Mouse (Mus musculus) megakaryocyte, adult 5-6 weeks (primary cell): ENCODE measurements around the gene Gm4181. TPM values are rescaled to one million over a fixed set of nuclear protein-coding genes. Genes with fewer than 3 reads are reported as not detected.
"Not testable (repeated sequence)": the region's sequence is repeated elsewhere in the genome, so short reads cannot be mapped to it uniquely, and the experiment has no call there.

Experiments used
- ATAC-seq: 2 replicates; pipeline ENCODE4 v1.8.0; 2016; ENCODE audit warnings: mild to moderate bottlenecking, inconsistent platforms; ENCODE audit not compliant: poor library complexity, severe bottlenecking
- total RNA-seq, 2 experiments: library from RNA; stranded (forward) in 1 of 2; stranded (reverse) in 1 of 2; fragments of 153-499, 151-499 nt in 1 of 2; fragments of 221-1000, 200-1000 nt in 1 of 2; gene quantifications; 2 replicates each; pipeline versions ENCODE4 v1.2.3 to v1.2.4; 2015 to 2017

The Gm4181 gene
- total RNA-seq (2015) (not detected in 2 replicates), total RNA-seq (2017) (not detected in 2 replicates)

DNA sequence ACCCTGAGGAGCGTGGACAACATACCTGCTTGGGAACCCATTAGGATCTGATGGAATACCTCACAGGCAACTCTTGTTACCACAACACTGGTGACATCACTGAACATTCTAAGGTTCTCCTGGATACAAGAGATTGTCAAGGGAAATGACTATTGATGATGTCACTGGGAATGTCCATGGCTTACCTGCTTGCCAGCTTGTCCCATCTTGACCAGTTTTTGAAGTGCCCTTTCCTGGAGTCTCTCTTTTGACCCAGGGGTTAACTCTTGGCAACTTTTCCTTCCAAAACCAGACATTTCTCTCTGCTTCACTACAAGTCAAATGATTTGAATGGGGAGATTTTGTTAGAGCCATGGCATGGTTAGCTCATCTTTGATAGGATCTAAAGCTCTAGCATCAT is at the start of gene Gm4181:
Gene Gm4181 (minus strand): TSS at position 101 of the 400 bp plus-strand sequence.
- ATAC-seq: not testable (repeated sequence)

DNA sequence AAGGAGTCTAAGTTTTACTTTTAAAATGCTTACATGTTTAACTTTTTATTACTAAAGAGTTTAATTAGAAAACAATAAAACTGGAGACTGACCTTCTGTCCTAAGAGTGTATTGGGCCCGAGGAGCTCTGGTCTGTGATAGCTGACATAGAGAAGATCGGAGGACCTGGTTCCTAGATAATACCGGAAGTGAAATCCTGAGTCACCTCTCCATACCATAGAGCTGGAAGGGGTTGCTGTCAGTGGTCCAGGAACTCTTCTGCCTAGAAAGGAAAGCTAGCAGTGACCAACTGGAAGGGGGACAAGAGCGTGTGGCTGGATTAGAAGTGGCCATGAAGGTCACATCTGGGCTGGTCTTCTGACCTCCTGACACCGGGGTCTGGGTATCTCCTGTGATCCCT is 41.8 kb upstream of the Gm4181 start:
- no peak for ATAC-seq

DNA sequence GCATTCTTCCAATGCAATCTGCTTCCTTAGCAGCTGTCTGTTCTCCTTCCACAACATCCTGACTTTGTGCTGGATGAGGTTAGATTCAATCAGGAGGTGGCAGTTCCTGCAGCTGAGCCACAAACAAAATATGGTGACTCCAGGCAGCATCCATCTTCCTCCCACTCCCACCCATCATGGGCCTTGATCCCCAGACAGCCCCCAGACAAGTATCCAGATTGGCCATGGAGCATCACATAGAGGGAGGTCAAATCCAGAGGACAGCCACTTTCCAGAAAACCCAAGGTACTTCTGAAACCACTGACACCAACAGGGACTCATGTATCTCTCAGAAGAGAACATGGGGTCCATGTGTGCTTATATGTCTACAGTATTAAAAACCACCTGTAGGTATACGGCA is 3.0 kb downstream of the Gm4181 start:
- ATAC-seq: not testable (repeated sequence)

DNA sequence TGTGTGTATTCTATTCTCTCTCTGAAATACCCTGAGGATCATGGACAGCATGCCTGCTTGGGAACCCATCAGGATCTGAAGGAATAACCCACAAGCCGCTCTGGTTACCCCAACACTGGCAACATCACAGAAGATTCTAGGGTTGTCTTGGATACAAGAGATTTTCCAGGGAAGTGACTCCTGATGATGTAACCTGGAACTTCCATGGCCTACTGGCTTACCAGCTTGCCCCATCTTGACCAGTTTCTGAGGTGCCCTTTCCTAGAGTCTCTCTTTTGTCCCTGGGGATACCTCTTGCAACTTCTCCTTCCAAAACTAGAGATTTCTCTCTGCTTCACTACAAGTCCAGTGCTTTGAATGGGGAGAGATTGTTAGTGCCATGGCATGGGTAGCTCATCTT is 24.3 kb downstream of the Gm4181 start, which contains the start of gene Gm17078:
Gene Gm17078 (minus strand): TSS at position 101 of the 400 bp plus-strand sequence.
- ATAC-seq: no peak

DNA sequence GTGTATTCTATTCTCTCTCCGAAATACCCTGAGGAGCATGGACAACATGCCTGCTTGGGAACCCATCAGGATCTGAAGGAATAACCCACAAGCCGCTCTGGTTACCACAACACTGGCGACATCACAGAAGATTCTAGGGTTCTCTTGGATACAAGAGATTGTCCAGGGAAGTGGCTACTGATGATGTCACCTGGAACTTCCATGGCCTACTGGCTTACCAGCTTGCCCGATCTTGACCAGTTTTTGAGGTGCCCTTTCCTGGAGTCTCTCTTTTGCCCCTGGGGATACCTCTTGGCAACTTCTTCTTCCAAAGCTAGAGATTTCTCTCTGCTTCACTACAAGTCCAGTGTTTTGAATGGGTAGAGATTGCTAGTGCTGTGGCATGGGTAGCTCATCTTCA is 43.4 kb downstream of the Gm4181 start, which contains the start of gene Gm17174:
Gene Gm17174 (minus strand): TSS at position 101 of the 400 bp plus-strand sequence.
- not testable (repeated sequence) for ATAC-seq

Other genes with a start within 250 kb of the Gm4181 start
- not detected in 2 replicates for gene Vmn2r88, start 224.8 kb downstream of the Gm4181 start, total RNA-seq (2015)
- gene Vmn2r88, start 224.8 kb downstream of the Gm4181 start, total RNA-seq (2017): not detected in 2 replicates
- gene Vmn2r89, start 183.8 kb downstream of the Gm4181 start, total RNA-seq (2015): not detected in 2 replicates
- gene Vmn2r89, start 183.8 kb downstream of the Gm4181 start, total RNA-seq (2017): not detected in 2 replicates
- not detected in 2 replicates for gene Gm5622, start 82.9 kb downstream of the Gm4181 start, total RNA-seq (2015)
- gene Gm5622, start 82.9 kb downstream of the Gm4181 start, total RNA-seq (2017): not detected in 2 replicates
- not detected in 2 replicates for gene Gm17175, start 61.6 kb downstream of the Gm4181 start, total RNA-seq (2015)
- gene Gm17175, start 61.6 kb downstream of the Gm4181 start, total RNA-seq (2017): not detected in 2 replicates
- gene Gm17174, start 43.5 kb downstream of the Gm4181 start, total RNA-seq (2015): not detected in 2 replicates
- not detected in 2 replicates for gene Gm17174, start 43.5 kb downstream of the Gm4181 start, total RNA-seq (2017)
- not detected in 2 replicates for gene Gm17078, start 24.4 kb downstream of the Gm4181 start, total RNA-seq (2015)
- gene Gm17078, start 24.4 kb downstream of the Gm4181 start, total RNA-seq (2017): not detected in 2 replicates
- not detected in 2 replicates for gene Gm17079, start 59.8 kb upstream of the Gm4181 start, total RNA-seq (2015)
- not detected in 2 replicates for gene Gm17079, start 59.8 kb upstream of the Gm4181 start, total RNA-seq (2017)
- not detected in 2 replicates for gene Gm5800, start 81.5 kb upstream of the Gm4181 start, total RNA-seq (2015)
- not detected in 2 replicates for gene Gm5800, start 81.5 kb upstream of the Gm4181 start, total RNA-seq (2017)
- not detected in 2 replicates for gene Ang4, start 137.9 kb upstream of the Gm4181 start, total RNA-seq (2015)
- not detected in 2 replicates for gene Ang4, start 137.9 kb upstream of the Gm4181 start, total RNA-seq (2017)
- not detected in 2 replicates for gene AY358078, start 164.4 kb upstream of the Gm4181 start, total RNA-seq (2015)
- gene AY358078, start 164.4 kb upstream of the Gm4181 start, total RNA-seq (2017): not detected in 2 replicates
- 69.3 and 75.6 TPM in 2 replicates for gene Ear6, start 218.0 kb upstream of the Gm4181 start, total RNA-seq (2015)
- 89.1 and 124 TPM in 2 replicates for gene Ear6, start 218.0 kb upstream of the Gm4181 start, total RNA-seq (2017)
- 6.2 and 11.7 TPM in 2 replicates for gene Mettl17, start 249.2 kb upstream of the Gm4181 start, total RNA-seq (2015)
- gene Mettl17, start 249.2 kb upstream of the Gm4181 start, total RNA-seq (2017): 6.3 and 11.1 TPM in 2 replicates